Mouse (Mus musculus): ENCODE measurements around the gene Angptl3.

Gene Angptl3

DNA sequence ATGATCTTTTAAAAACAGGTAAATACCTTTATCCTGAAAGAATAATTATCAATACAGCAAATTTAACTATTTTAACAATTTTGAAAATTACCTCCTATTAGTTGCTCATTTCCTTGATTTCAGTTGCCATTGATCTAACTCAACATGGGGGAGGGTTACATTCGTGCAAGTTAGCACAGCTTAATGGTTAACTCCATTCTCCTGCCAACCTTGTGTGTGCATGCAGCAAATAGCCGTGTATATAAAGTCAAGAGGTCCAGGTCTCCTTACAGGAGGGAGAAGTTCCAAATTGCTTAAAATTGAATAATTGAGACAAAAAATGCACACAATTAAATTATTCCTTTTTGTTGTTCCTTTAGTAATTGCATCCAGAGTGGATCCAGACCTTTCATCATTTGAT lies at the start of gene Angptl3:
TSS of gene Angptl3 (plus strand) at position 269 of the 400 bp plus-strand sequence.
- no peak for ATAC-seq (ENCODE audit: insufficient number of reproducible peaks, low FRiP score, low TSS enrichment)

DNA sequence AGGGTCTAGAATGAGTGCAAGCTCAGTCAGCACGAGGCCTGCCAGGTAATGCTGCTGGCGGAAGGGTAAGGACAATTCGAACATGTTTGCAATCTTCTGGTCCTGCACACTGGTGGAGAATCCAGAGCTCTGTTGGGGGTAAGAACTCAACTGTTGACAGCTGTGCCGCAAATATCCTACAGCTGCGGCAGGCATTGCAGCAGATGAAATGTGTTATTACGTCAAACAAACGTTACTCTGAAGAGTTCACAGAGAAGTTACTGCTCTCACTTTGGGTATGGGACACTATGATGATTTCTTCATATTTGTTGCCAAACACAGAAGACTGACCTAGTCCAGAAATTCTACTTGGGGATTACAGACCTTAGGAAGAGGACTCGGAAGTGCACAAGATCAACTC lies 46.1 kb upstream of the Angptl3 start:
- ATAC-seq (ENCODE audit: insufficient number of reproducible peaks, low FRiP score, low TSS enrichment): no peak

DNA sequence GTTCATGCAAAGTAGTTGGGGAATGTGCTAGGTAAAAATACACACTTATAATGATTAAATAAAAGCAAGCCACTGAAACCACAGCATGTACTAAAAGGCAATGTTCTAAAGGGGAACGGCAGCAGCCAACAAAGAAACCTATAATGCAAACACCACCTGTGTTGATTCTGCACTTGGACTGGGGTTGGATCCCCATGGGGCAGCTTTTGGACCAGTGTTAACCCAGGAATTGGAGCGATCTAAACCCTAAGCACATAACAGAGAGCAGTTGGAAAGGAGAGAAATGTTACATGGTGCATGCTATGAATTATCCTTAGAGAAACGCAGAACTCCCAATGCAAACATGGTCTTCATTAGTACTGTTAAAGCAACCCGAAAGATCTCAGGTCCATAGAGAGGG lies 37.3 kb upstream of the Angptl3 start:
- ATAC-seq (ENCODE audit: insufficient number of reproducible peaks, low FRiP score, low TSS enrichment): no peak

DNA sequence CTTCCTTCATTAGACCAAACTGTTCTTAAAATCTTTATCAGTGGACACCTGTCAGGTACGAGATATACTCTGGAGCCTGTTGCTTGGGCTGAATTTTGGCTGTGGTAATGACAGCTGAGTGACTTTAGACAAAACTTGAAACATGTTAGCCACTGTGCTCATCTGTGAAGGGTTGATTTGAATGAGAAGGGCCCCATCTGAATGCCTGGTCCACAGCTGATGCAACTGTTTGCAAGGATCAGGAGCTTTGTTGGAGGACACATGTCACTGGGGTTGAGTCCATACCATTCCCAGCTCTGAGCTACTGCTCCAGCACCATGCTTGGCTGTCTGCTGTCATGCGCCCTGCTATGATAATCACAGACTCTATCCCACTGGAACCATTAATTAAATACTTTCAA lies 25.2 kb upstream of the Angptl3 start:
- ATAC-seq (ENCODE audit: insufficient number of reproducible peaks, low FRiP score, low TSS enrichment): no peak

DNA sequence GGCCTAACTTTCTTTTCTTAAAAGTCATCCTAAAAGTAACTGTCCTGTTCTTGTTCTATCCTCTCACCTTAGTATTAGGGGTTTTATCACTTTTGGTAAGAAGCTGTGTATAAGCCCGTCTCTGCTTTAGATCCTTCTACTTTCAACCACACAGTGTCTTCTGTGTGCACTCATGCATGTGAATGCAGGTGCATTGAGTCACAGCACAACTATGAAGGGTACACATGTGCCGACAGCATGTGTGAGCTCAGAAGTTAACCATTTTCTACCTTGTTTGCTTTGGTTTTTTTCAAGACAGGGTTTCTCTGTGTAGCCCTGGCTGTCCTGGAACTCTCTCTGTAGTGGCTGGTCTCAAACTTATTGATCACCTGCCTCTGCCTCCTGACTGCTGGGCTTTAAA lies 24.4 kb upstream of the Angptl3 start:
- ATAC-seq (ENCODE audit: insufficient number of reproducible peaks, low FRiP score, low TSS enrichment): no peak

DNA sequence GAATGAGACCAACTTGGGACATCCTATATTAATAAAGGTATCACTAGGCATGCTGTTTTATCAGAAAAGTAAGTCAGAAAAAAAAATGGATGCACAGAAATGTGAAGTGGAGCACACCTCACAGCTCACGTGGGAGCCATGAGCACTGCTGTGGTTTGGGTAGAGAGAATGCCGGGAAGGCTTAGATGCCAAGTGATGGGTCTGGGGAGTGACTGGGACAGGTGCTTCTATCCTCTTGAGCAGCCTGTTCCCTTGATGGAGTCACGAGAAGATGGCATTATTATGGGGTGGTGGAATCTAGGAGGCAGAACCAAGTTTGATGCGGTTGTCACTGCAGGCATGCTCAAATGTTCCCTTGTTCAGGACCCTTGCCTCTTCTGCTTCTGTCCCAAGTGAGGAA lies 19.7 kb upstream of the Angptl3 start:
- ATAC-seq (ENCODE audit: insufficient number of reproducible peaks, low FRiP score, low TSS enrichment): no peak

DNA sequence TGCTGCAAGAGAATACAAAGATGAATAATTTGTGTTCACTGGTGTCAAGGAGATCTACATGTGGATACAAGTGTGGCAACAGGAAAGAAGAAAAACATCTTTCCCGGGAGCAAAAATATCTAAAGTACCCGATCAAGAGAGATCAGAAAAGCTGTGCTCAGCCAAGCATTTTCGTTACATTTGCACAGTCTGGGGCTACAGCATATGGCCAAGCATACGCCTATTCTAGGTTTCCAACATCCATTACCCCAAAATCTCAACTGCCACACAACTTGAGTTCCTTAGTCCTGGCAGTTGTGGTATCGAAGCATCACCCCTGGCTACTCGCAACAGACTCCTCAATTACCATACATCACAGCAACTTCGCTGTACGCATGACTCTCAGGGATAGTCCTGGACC lies 8.5 kb upstream of the Angptl3 start:
- no peak for ATAC-seq (ENCODE audit: insufficient number of reproducible peaks, low FRiP score, low TSS enrichment)

DNA sequence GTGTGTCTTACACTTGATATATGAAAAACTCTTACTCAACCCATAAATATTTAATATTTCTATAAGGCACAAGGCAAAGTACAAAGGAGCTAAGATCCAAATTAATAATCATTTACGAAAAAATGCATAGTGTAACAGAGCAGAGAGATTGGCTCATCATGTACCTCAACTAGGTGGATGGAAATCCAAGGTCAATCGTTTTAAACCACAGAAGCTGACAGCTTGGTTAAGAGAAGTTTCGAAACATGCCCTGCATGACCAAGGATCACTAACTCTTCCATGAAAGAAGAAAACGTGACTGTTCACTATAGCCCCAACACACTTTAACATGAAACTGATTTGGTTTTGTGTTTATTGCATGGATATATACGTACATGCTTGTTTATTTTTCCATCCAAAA lies 2.4 kb upstream of the Angptl3 start:
- no peak for ATAC-seq (ENCODE audit: insufficient number of reproducible peaks, low FRiP score, low TSS enrichment)

DNA sequence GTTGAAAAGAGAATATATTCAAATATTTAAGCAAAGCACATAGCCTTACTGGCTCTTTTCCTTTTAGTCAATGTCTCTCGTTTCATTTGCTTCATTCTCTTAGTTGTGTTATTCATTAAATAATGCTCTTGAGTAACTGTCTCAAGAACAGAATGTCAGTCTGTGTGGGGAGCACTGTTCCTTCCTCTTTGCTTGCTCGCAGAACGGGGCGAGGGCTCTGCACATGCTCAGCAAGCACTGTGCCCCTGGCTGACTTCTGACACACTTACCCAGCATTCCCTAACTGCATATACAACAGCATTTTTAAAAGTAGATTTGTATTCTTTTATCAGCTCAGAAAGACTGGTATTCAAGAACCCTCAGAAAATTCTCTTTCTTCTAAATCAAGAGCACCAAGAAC lies 2.2 kb downstream of the Angptl3 start:
- ATAC-seq (ENCODE audit: insufficient number of reproducible peaks, low FRiP score, low TSS enrichment): no peak

DNA sequence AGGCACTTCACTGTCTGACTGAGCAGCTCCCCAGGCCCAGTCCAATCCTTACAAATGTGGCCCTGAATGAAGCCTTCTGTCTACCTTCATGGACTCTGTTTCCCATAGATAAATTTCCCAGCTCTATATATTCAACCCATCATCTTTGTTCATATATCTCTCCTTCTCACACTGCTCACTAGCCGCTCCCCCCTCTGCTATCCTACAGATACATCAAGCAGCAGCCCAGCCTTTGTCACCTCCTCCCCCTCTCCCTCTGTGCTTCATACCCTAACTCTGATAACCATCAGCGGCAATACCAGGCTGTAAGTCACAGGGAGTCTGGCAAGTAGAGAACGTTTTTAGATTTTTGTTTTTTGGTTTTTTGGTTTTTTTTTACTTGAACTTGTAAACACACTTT lies 14.1 kb downstream of the Angptl3 start:
- ATAC-seq (ENCODE audit: insufficient number of reproducible peaks, low FRiP score, low TSS enrichment): no peak

DNA sequence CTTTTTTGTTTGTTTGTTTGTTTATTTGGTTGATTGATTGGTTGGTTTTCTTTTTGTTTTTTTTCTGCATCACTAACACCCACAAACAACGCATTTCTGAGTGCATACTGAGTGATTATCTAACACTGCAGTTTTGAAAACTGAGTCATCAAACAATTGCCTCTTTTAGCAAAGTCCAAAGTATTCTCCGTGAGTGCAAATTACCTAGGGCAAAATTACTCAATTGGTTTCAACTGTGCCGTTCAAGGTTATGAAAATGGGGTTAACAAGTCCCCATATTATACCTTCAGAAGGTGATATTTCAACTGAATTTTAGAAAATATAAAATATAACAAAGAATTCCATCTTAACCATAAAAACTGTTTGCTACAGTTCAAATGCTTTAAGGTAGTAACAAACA lies 15.7 kb downstream of the Angptl3 start:
- ATAC-seq (ENCODE audit: insufficient number of reproducible peaks, low FRiP score, low TSS enrichment): no peak

DNA sequence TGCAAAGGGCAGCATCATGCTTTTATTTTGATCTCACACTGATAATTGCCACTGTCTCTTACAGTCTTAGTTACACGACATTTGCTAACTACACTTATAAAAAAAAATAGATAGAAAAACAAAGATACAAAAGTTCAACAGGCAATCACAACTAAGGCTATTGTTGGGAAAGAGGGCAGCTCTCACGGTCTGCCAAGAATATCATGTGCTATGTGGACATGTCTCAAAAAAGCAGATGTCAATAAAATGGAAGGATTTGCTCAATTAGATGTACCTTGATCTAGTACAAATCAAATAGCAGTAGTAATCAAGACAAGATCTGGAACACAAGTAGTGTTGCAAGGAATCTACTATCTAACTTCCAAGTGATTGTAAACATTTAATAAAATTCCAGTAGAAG lies 17.8 kb downstream of the Angptl3 start:
- no peak for ATAC-seq (ENCODE audit: insufficient number of reproducible peaks, low FRiP score, low TSS enrichment)

DNA sequence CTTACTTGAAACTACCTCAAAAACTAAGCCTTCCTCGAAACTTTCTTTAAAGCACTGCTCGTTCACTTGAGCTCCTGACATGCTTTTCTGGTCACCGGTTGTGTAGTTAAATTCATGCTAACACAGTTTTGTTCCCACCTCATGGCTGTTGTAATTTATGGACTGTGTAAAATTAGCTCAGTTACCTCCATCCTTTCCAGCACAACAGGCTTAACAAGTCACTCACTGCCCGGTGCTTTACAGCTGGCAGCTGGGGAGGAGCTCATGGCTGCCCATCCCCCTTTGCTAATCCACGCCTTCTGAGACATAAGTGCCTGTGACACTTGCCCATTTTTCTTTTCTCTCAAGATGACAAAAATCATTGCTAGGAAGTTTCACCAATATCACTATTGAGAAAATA lies 33.8 kb downstream of the Angptl3 start:
- no peak for ATAC-seq (ENCODE audit: insufficient number of reproducible peaks, low FRiP score, low TSS enrichment)

DNA sequence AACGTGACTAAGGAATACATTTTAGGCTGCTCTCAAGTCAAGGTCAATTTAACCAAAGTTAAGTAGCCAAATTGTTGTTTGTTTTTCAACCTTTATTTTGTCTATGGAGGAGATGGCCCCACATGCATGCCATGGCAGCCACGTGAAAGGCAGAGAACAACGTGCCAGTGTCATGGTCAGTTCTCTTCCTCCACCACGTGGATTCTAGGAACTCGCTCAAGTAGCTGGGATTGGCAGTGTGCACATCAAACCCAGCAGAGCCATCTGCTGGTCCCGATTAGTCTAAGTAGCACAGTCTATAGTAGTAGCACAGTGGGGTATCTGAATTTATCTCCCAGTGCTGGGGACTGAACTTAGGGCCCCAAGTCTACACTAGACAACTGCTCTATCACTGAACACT lies 38.1 kb downstream of the Angptl3 start:
- ATAC-seq (ENCODE audit: insufficient number of reproducible peaks, low FRiP score, low TSS enrichment): no peak

DNA sequence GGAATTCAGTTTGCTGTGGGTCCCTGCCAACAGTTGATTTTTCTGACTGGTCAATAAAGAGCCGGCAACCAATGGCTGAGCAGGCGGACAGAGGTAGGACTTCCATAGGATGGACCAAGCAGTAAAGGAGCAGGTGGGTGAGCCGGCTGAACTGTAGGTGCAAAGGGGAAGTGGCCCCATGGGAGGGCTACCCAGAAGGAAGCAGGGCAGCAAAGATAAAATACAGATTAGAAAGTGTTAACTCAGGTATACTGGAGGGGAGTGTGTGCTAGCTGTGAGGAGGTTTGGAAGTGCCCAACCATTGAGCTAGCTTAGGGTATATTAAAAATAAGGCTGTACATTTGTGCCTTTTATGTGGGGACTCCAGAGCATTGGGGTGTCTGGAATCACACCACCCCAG lies 47.3 kb downstream of the Angptl3 start:
- ATAC-seq (ENCODE audit: insufficient number of reproducible peaks, low FRiP score, low TSS enrichment): no peak

DNA sequence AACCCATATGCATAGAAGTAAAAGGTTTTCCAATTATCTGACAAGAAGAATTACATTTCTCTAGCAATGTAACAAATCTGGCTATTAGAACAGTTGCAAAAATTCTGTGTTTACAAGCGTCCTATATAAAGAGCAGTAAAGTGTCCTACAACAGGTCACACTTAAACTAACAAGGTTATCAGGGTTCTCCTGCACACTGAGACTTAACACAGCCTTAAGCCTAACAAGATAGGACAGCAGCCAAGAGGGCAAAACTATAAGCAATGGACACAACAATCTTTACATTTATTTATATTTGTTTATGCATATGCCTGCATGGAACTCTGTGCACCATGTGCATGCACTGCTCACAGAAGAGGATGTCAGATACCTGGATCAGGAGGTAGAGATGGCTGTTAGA lies 50.4 kb downstream of the Angptl3 start:
- no peak for ATAC-seq (ENCODE audit: insufficient number of reproducible peaks, low FRiP score, low TSS enrichment)

DNA sequence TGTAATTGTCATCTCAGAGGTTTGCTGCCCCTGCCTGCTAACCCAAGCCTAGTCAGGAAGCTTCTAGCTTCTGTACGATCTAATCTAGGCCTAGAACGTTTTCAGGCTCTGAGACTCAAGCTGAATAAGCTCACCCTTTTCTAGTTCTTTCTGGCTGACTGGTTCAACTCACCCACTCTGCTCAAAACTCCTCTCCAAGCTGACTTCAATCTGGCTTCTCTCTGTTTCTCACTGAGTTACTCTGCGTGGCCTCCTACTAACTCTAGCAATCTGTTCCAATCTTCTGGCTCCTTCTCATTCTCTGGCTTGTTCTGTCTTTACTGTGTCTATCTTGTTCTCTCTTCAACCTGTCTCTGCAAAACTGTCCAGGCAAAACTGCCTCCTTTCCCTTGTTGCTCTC lies 53.1 kb downstream of the Angptl3 start:
- ATAC-seq (ENCODE audit: insufficient number of reproducible peaks, low FRiP score, low TSS enrichment): no peak

DNA sequence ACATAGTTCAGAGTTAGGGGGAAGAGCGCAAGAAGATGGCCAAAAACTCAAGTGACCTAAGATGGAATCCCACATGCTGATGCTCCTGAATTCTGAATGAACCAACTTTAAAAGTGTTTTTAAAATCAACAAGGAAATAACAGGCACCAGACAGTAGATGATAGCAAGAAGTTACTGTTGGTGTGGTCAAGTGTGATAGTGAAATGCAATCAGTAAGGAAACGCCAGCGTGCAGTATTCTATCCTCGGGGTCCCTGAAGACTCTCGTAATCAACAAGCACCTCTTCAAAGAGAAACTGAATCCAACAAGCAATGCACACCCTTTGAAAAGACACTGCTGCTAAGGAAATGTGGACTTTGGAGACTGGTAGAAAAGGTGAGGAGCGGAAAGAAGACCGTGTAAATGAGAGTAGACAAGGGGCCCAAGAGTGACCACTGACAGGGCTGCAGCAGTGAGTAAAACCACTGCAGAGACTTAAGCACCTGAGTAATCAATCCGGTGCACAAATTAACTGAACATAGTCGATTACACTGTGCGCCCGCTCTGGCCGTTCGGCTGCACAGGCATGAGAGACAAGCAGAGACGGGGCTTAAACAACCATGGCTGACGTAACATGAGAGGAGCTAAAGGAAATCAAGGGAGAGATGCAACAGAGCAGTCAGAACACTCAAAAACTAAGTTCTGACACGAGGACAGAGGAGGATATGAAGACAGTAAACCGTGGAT lies 57.2 kb downstream of the Angptl3 start:
- ATAC-seq (ENCODE audit: insufficient number of reproducible peaks, low FRiP score, low TSS enrichment): no peak

DNA sequence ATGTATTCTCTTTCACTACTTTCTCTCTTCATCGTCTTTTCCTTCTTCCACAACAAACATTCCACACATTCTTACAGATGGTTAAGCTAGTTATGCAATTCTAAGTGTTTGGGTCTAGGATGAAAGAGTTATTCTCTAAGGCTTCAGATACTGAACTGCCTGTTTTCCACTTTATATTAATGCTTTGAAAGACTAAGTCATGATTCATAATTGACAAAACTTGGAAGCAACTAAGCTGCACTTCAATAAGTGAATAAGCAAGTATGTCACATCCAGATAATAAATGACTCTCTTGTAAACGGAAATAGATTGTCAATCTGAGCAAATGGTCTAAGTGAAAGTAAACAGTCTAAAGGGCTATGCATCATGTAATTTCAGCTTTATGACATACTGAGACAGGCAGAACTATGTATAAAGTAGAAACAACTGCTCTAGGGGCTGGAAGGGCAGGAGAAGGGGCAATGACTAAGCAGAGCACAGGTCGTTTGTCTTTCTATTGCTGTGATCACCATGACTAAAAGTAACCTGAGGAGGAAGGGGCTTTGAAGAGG lies 60.5 kb downstream of the Angptl3 start:
- no peak for ATAC-seq (ENCODE audit: insufficient number of reproducible peaks, low FRiP score, low TSS enrichment)

DNA sequence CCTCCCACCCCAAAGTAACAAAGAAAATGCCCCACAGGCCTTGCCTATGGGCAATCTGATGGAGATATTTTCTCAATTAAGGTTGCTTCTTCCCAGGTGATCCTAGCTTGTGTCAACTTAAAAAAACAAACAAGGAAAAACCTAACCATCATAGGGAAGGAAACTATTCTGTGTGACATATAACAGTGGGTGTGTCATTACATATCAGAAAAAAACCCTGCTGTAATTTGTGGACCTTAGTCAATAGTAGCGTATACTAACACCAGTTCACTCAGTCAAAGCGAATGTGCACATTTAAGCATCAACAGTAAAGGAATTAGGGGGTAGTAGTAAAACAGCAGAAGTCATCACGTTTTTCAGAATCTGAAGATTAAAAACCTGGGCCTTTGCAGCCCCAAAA lies 61.0 kb downstream of the Angptl3 start:
- no peak for ATAC-seq (ENCODE audit: insufficient number of reproducible peaks, low FRiP score, low TSS enrichment)
